Mouse (Mus musculus) heart, embryonic 16.5 days (tissue): ENCODE measurements around the gene Mrgbp. TPM values are rescaled to one million over a fixed set of nuclear protein-coding genes. Genes with fewer than 3 reads are reported as not detected.

ENCODE experiments used
- ATAC-seq: fragments of 200-750 bp; cut with Nextera tagmentation; replicated peaks from 2 replicates; pipeline ENCODE4 v1.8.0; 2017; ENCODE audit warnings: moderate number of reproducible peaks; ENCODE audit not compliant: insufficient read depth, low FRiP score; ENCODE audit errors: extremely low read depth
- H3K27ac ChIP-seq: fragments of 300-500 bp; sonication (generic); 2 replicates; pipeline ENCODE4 v1.5.1; 2014; ENCODE audit warnings: mild to moderate bottlenecking, low read length, control low read depth, moderate library complexity
- H3K27me3 ChIP-seq: fragments of 300-500 bp; sonication (generic); 2 replicates; pipeline ENCODE4 v1.6.1; 2014; ENCODE audit warnings: low read length, mixed read lengths; ENCODE audit not compliant: control insufficient read depth, insufficient read depth
- H3K36me3 ChIP-seq: fragments of 300-500 bp; sonication (generic); 2 replicates; pipeline ENCODE4 v1.6.1; 2014; ENCODE audit not compliant: control insufficient read depth, insufficient read depth
- H3K4me1 ChIP-seq: fragments of 300-500 bp; sonication (generic); 2 replicates; pipeline ENCODE4 v1.6.1; 2014; ENCODE audit warnings: low read length, mixed read lengths; ENCODE audit not compliant: control insufficient read depth, insufficient read depth
- H3K4me2 ChIP-seq: fragments of 300-500 bp; sonication (generic); 2 replicates; pipeline ENCODE4 v1.6.1; 2014; ENCODE audit warnings: low read depth, mild to moderate bottlenecking, control low read depth, low read length
- H3K4me3 ChIP-seq: fragments of 300-500 bp; sonication (generic); 2 replicates; pipeline ENCODE4 v1.5.1; 2014; ENCODE audit warnings: mild to moderate bottlenecking, control low read depth, low read length
- H3K9ac ChIP-seq: fragments of 300-500 bp; sonication (generic); 2 replicates; pipeline ENCODE4 v1.6.1; 2014; ENCODE audit warnings: low read length, control low read depth
- H3K9me3 ChIP-seq: fragments of 300-500 bp; sonication (generic); replicated peaks from 2 replicates; pipeline ENCODE4 v1.6.1; 2016; ENCODE audit warnings: low read length; ENCODE audit not compliant: control insufficient read depth
- WGBS: fragments of 180-500 bp; shearing (Covaris S2); extraction: QIAGEN DNeasy Blood & Tissue Kit; methylation state at CpG from one replicate; pipeline ENCODE4 v1.1.7; 2014; 5-methylcytosine and 5-hydroxymethylcytosine counted together
- polyA plus RNA-seq: library from polyadenylated mRNA; unstranded; fragments of >200 nt; fragmentation: Nextera tagmentation; extraction: Ambion mirVana; gene quantifications from 2 replicates; pipeline ENCODE4 v1.2.1, GENCODE M21; 2015

Gene Mrgbp
- polyA plus RNA-seq, 1 experiment from 2014 or later = 29.1 TPM

- no peaks in the 10 kb centered on the region for H3K4me1 ChIP-seq
- WGBS = 62% methylated on average over 4 of the region's 4 CpGs
- H3K4me2 ChIP-seq = no peak overlapping the region
- no peak overlapping the region for H3K27ac ChIP-seq
- no peak overlapping the region for H3K9ac ChIP-seq
- no peaks in the 10 kb centered on the region for H3K27me3 ChIP-seq
- H3K36me3 ChIP-seq = no peaks in the 10 kb centered on the region
- no peak for ATAC-seq
- no peak overlapping the region for H3K4me3 ChIP-seq
- no peaks in the 10 kb centered on the region for H3K9me3 ChIP-seq
These were observed 29.2 kb downstream of the Mrgbp start for GRCm38 (mm10) chr2:180610283-180610682.

DNA sequence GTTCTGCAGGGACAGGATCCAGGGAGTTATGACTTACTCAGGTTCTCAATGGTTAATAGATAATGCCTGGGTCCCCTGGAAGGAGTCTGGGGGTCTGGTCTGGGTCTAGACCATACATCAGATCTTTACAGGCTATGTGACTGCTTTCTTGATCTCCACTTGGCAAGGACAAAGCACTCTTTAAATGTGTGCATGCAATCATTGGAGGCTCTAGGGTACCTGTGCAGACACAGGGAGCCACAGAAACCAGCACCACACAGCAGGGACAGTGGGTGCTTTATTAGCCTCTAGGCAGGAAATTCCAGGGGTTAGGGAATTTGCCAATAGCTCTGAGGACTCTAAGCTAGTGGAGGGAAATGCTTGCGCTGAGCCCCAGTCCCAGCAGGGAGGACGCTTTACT lies 30.8 kb downstream of the Mrgbp start:
- Histone ChIP-seq H3K9me3 (no peaks in the 10 kb centered on the region), H3K36me3 (no peaks in the 10 kb centered on the region), H3K4me1 (no peaks in the 10 kb centered on the region), H3K4me2 (no peak overlapping the region), H3K9ac (no peak overlapping the region), H3K27ac (no peak overlapping the region), H3K27me3 (no peaks in the 10 kb centered on the region), H3K4me3 (no peak overlapping the region)
- no peak for ATAC-seq
- WGBS = 66% methylated on average over 2 of the region's 2 CpGs

Other genes starting within 250 kb of the Mrgbp start
- gene Gata5, start 246.6 kb upstream of the Mrgbp start, polyA plus RNA-seq = 3.9 and 5.7 TPM in 2 replicates
- gene Slco4a1, start 125.1 kb upstream of the Mrgbp start, polyA plus RNA-seq = 0.84 and 2.1 TPM in 2 replicates
- 1.9 and 2.0 TPM in 2 replicates for gene Ntsr1, start 81.3 kb upstream of the Mrgbp start, polyA plus RNA-seq
- 47.3 and 53.0 TPM in 2 replicates for gene Ogfr, start 7.9 kb downstream of the Mrgbp start, polyA plus RNA-seq
- 11.7 and 13.1 TPM in 2 replicates for gene Col9a3, start 16.5 kb downstream of the Mrgbp start, polyA plus RNA-seq
- gene Tcfl5, start 61.4 kb downstream of the Mrgbp start, polyA plus RNA-seq = not detected in 2 replicates
- 15.8 and 17.0 TPM in 2 replicates for gene Dido1, start 128.7 kb downstream of the Mrgbp start, polyA plus RNA-seq
- 45.7 and 49.4 TPM in 2 replicates for gene Gid8, start 128.8 kb downstream of the Mrgbp start, polyA plus RNA-seq
- 1.4 and 1.7 TPM in 2 replicates for gene Slc17a9, start 144.0 kb downstream of the Mrgbp start, polyA plus RNA-seq
- gene Bhlhe23, start 195.6 kb downstream of the Mrgbp start, polyA plus RNA-seq = not detected in 2 replicates